Mouse (Mus musculus): Measurements from ENCODE around the gene Pycard.

The Pycard gene

DNA sequence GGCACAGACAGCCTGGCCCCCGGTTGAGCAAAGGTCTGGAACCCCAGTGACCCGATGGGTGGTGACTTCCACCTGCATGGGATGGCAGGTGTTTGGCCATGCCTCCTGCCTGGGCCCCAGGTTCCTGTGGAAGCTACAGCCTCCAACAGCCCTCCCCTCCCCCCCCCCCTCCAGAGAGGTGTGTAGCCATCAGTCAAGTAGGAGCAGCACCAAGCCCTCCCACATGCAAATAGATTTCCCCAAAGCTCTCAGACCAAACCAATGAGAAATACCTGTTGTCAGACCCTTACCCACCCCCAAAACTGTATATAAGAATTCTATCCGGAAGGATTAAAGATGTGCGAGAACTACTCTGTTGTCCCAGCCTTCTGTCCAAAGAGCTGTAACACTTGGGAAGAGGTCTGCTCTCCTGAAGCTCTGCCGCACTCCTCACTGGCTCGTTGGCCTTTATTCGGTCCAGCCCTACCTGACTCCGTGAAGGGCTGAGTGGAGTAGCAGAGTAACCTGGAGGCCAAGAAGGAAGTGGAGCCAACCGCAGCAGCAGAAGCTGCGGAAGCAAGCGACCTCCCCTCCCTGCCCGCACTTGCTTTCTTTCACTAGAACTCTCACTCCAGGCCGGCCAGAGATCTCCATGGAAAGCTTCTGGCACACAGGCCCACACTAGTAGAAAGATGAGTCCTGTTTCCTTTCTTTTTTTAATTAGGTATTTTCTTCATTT is 40.6 kb downstream of the Pycard start:
- in situ Hi-C loops (cut with MboI; ENCODE audit: unreplicated experiment in 2 of 2), result no loop called here

DNA sequence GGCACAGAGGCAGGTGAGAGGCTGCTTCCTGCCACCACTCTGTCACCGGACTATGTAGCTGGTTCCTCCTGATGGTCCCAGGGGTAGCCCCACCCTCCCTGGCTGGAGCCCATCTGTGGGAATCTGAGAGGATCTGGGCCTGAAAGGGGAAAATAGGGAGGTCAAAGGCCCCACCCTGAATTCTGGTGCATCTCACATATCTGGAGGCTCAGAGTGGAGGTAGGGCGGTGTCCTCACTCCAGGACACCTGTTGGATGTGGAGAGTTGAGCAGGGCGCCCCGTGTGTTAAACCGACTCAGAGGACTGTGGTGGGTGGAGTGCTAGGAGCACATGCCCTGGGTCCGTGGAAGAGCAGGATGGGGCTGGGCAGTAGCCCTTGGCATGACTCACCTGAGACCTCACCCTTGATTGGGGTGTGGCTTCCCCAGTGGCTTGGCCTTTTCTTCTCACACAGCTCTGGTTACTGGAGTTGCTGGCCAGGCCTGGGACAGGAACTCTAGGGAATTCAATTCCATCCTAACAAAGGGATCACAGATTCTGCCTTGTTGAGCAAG is 47.1 kb downstream of the Pycard start, which contains the start of gene Prss36:
Gene Prss36 (minus strand): TSS at position 256 of the 554 bp plus-strand sequence.
- in situ Hi-C loops (cut with MboI; ENCODE audit: unreplicated experiment in 2 of 2), result loop anchor here (10.0 kb wide), 3 partner anchors 142 to 582 kb away; partner anchors contain the start of gene Hsd3b7 (in 1 of the 2)

- in situ Hi-C loops (cut with MboI; ENCODE audit: unreplicated experiment in 2 of 2), result loop anchor here (5.0 to 10.0 kb wide), 4 partner anchors 140 to 580 kb away; partner anchors contain the start of gene Hsd3b7 (in 1 of the 2)
These were observed 49.1 kb downstream of the Pycard start for GRCm38 (mm10) chr7:127944614-127945013.

GRCm38 (mm10) chr7:127942097-127942496 is 51.6 kb downstream of the Pycard start:
- in situ Hi-C loops (cut with MboI; ENCODE audit: unreplicated experiment in 2 of 2), result loop anchor here (5.0 to 10.0 kb wide), 4 partner anchors 137 to 577 kb away; partner anchors contain the start of gene Hsd3b7 (in 1 of the 2)

All from v-Abl transformed pro-B cells (cell line).